22 mouse cellular contexts compared by ENCODE assay signal in genomic region chr13:93853767-93854166, GRCm38 (mm10).
A peak's percentile ranks its signal among the peaks of the same experiment; 100 is the strongest.
DNase-seq lines count a peak whose midpoint lies in the region; ATAC-seq and TF ChIP-seq lines count a peak whose summit lies in the region.
"Had no signal": no experiment of that assay in that cellular context is flagged by ENCODE, and none has a peak within 500 bp of the region (broad histone marks: within the 10 kb centered on the region; RNA-seq: fewer than 3 reads in every experiment).

No protein-coding gene starts in this region.

- dilution Hi-C loops in CH12.LX (cut with MboI; ENCODE audit: extremely low pct_ligation_motif_present, extremely low pct_unique_long_range_greater_than_20kb, low sequenced_read_pairs), result no loop called here

- no peaks in the 10 kb centered on the region for H3K27me3 ChIP-seq in kidney, embryonic 14.5 days (ENCODE audit: control insufficient read depth, insufficient read depth, low read length)
- H3K27me3 ChIP-seq in kidney, embryonic 16.5 days (ENCODE audit: insufficient read depth, low read length), result no peaks in the 10 kb centered on the region
- H3K27me3 ChIP-seq in CH12.LX (replicated peaks), result no peaks in the 10 kb centered on the region
- no peaks in the 10 kb centered on the region for H3K27me3 ChIP-seq in limb, embryonic 10.5 days (ENCODE audit: low read depth, poor library complexity, severe bottlenecking)
- H3K27me3 ChIP-seq: embryonic facial prominence, embryonic 12.5 days; forebrain, embryonic 13.5 days; forebrain, embryonic 15.5 days; Patski had no signal

- in situ Hi-C loops in CH12.LX (cut with MboI; ENCODE audit: low pct_ligation_motif_present, low pct_unique_long_range_greater_than_20kb, low sequenced_read_pairs), result no loop called here

- H3K36me3 ChIP-seq in kidney, embryonic 14.5 days (ENCODE audit: control insufficient read depth, insufficient read depth, low read length), result no peaks in the 10 kb centered on the region
- H3K36me3 ChIP-seq in kidney, embryonic 16.5 days (ENCODE audit: insufficient read depth, low read length), result no peaks in the 10 kb centered on the region
- H3K36me3 ChIP-seq in CH12.LX (replicated peaks in 1 of 2; ENCODE audit: control insufficient read depth in 1 of 2, insufficient read depth in 1 of 2, low read length in 1 of 2), result peaks cover 0 to 2% of the 10 kb centered on the region in 2 experiments
- H3K36me3 ChIP-seq in limb, embryonic 10.5 days, result no peaks in the 10 kb centered on the region
- H3K36me3 ChIP-seq: embryonic facial prominence, embryonic 10.5 days; embryonic facial prominence, embryonic 12.5 days; forebrain, embryonic 15.5 days; G1E had no signal

- no peaks in the 10 kb centered on the region for H3K9me3 ChIP-seq in kidney, embryonic 14.5 days (ENCODE audit: control insufficient read depth, low read length)
- H3K9me3 ChIP-seq in kidney, embryonic 16.5 days (ENCODE audit: low read length), result no peaks in the 10 kb centered on the region
- no peaks in the 10 kb centered on the region for H3K9me3 ChIP-seq in CH12.LX (replicated peaks; ENCODE audit: low read length)
- H3K9me3 ChIP-seq in limb, embryonic 10.5 days (replicated peaks), result no peaks in the 10 kb centered on the region
- H3K9me3 ChIP-seq: embryonic facial prominence, embryonic 10.5 days; embryonic facial prominence, embryonic 12.5 days; forebrain, embryonic 13.5 days; forebrain, embryonic 15.5 days; G1E had no signal

- no peak for TF ChIP-seq RAD21 in CH12.LX (IDR thresholded peaks at IDR 0.05; ENCODE audit: low read depth, low read length)

- no peak overlapping the region for H3K4me3 ChIP-seq in kidney, embryonic 14.5 days (ENCODE audit: low read length)
- H3K4me3 ChIP-seq in kidney, embryonic 16.5 days (ENCODE audit: low read length), result no peak overlapping the region
- no peak overlapping the region for H3K4me3 ChIP-seq in CH12.LX (replicated peaks in 1 of 3; ENCODE audit: low read depth in 2 of 3, low read length in 2 of 3, poor library complexity in 1 of 3)
- H3K4me3 ChIP-seq in limb, embryonic 10.5 days, result no peak overlapping the region
- H3K4me3 ChIP-seq: embryonic facial prominence, embryonic 10.5 days; embryonic facial prominence, embryonic 12.5 days; forebrain, embryonic 13.5 days; forebrain, embryonic 15.5 days had no signal

- TF ChIP-seq CTCF in CH12.LX (conservative IDR thresholded peaks at IDR 0.05 in 1 of 2, IDR thresholded peaks at IDR 0.05 in 1 of 2; ENCODE audit: low read depth in 2 of 2, low read length in 2 of 2), result no peak

- ATAC-seq in kidney, embryonic 14.5 days (ENCODE audit: low FRiP score, low TSS enrichment), result no peak
- peak; percentile 3; the same call in 1 of the 2 replicates for ATAC-seq in kidney, embryonic 16.5 days (ENCODE audit: low FRiP score, low TSS enrichment)
- ATAC-seq: activated CD4-positive, CD25-positive, alpha-beta regulatory T cell, adult 4 months; forebrain, embryonic 13.5 days; forebrain, embryonic 15.5 days; Patski had no signal

- TF ChIP-seq EP300 in CH12.LX (IDR thresholded peaks at IDR 0.05; ENCODE audit: low read length), result peak; percentile 45; the same call in 1 of the 2 replicates

- peak overlapping the region; percentile 64; the same call in 1 of the 2 replicates for H3K27ac ChIP-seq in kidney, embryonic 14.5 days (ENCODE audit: low read depth, low read length)
- peak overlapping the region; percentile 73 for H3K27ac ChIP-seq in kidney, embryonic 16.5 days (ENCODE audit: low read length)
- H3K27ac ChIP-seq in CH12.LX (ENCODE audit: insufficient read depth, low read depth), result peak overlapping the region; percentile 66; the same call in 1 of the 2 replicates
- 0 out of 2 replicates have a peak overlapping the region, but pooled peaks have one; percentile 11 for H3K27ac ChIP-seq in limb, embryonic 10.5 days
- H3K27ac ChIP-seq: embryonic facial prominence, embryonic 10.5 days; embryonic facial prominence, embryonic 12.5 days; forebrain, embryonic 13.5 days; forebrain, embryonic 15.5 days had no signal

- no peaks in the 10 kb centered on the region for H3K79me2 ChIP-seq in CH12.LX (replicated peaks; ENCODE audit: control insufficient read depth, extremely low read depth, insufficient read depth, poor library complexity, severe bottlenecking)

- no peak for TF ChIP-seq POLR2A in CH12.LX (IDR thresholded peaks at IDR 0.05; ENCODE audit: low read depth, low read length)

- H3K4me1 ChIP-seq in kidney, embryonic 14.5 days (ENCODE audit: control insufficient read depth, insufficient read depth, low read length), result peaks cover 58% of the 10 kb centered on the region
- peaks cover 46% of the 10 kb centered on the region for H3K4me1 ChIP-seq in kidney, embryonic 16.5 days (ENCODE audit: insufficient read depth, low read length)
- H3K4me1 ChIP-seq in CH12.LX (ENCODE audit: control insufficient read depth in 1 of 2, insufficient read depth in 2 of 2), result peaks cover 14 to 48% of the 10 kb centered on the region in 2 experiments
- peaks cover 49% of the 10 kb centered on the region for H3K4me1 ChIP-seq in limb, embryonic 10.5 days
- H3K4me1 ChIP-seq: forebrain, embryonic 13.5 days had no signal

- H3K4me2 ChIP-seq in kidney, embryonic 14.5 days (replicated peaks; ENCODE audit: low read depth, low read length), result no peak overlapping the region
- no peak overlapping the region for H3K4me2 ChIP-seq in kidney, embryonic 16.5 days (replicated peaks; ENCODE audit: low read depth, low read length)
- H3K4me2 ChIP-seq in CH12.LX (ENCODE audit: insufficient read depth, low read depth, poor library complexity, severe bottlenecking), result no peak overlapping the region
- H3K4me2 ChIP-seq: embryonic facial prominence, embryonic 12.5 days; forebrain, embryonic 13.5 days; forebrain, embryonic 15.5 days had no signal

- DNase-seq in kidney, postnatal 4 days, result no peak
- no peak for DNase-seq in kidney, adult 9 months
- peak; percentile 75 for DNase-seq in CH12.LX (ENCODE audit: extremely low read depth)
- no peak for DNase-seq in limb, embryonic 10.5 days (ENCODE audit: low spot score)
- no peak for DNase-seq in left cerebral cortex, postnatal 4 days
- DNase-seq: adrenal gland, adult 8-10 months; adrenal gland, postnatal 14 days; adrenal gland, postnatal 36 days; cerebellum, adult 11-12 months; cerebellum, adult 2 months; cerebellum, adult 9-10 months; cerebellum, postnatal 10 days; cerebellum, postnatal 25 days had no signal

- WGBS in kidney, embryonic 14.5 days, result 69% methylated on average over 6 of the region's 6 CpGs
- 63% methylated on average over 6 of the region's 6 CpGs for WGBS in kidney, embryonic 16.5 days
- 91% methylated on average over 6 of the region's 6 CpGs for WGBS in limb, embryonic 10.5 days

- H3K9ac ChIP-seq in kidney, embryonic 14.5 days (ENCODE audit: low read depth, low read length), result no peak overlapping the region
- no peak overlapping the region for H3K9ac ChIP-seq in kidney, embryonic 16.5 days (replicated peaks; ENCODE audit: low read length)
- no peak overlapping the region for H3K9ac ChIP-seq in CH12.LX (ENCODE audit: insufficient read depth, low read depth)
- H3K9ac ChIP-seq: embryonic facial prominence, embryonic 12.5 days; forebrain, embryonic 13.5 days; forebrain, embryonic 15.5 days had no signal

- intact Hi-C loops in left cerebral cortex, postnatal 4 days (cut with DNase I), result no loop called here

TF ChIP-seq in CH12.LX, 34 proteins besides CTCF, POLR2A, EP300 and RAD21:
- peak; percentile 79; the same call in 1 of the 2 replicates for TF ChIP-seq MEF2A (IDR thresholded peaks at IDR 0.05; ENCODE audit: borderline replicate concordance, low read depth, low read length)
- peak; percentile 77 for TF ChIP-seq BHLHE40 (IDR thresholded peaks at IDR 0.05; ENCODE audit: low read depth, low read length)
- no peak for TF ChIP-seq GABPA (IDR thresholded peaks at IDR 0.05; ENCODE audit: insufficient replicate concordance, low read depth, low read length)
- TF ChIP-seq MAFK (IDR thresholded peaks at IDR 0.05; ENCODE audit: insufficient replicate concordance, low read length), result no peak
- TF ChIP-seq SMC3 (IDR thresholded peaks at IDR 0.05; ENCODE audit: low read depth, low read length), result no peak
- TF ChIP-seq MAX (IDR thresholded peaks at IDR 0.05; ENCODE audit: low read length), result 0 out of 2 replicates have a peak, but pooled peaks have one; percentile 41
- 0 out of 2 replicates have a peak, but pooled peaks have one; percentile 27 for TF ChIP-seq TCF12 (IDR thresholded peaks at IDR 0.05; ENCODE audit: low read depth, low read length)
- TF ChIP-seq ZKSCAN1 (IDR thresholded peaks at IDR 0.05; ENCODE audit: borderline replicate concordance, low read depth, low read length), result no peak
- no peak for TF ChIP-seq USF2 (conservative IDR thresholded peaks at IDR 0.05; ENCODE audit: low read depth, low read length)
- TF ChIP-seq UBTF (IDR thresholded peaks at IDR 0.05; ENCODE audit: low read depth, low read length), result no peak
- no peak for TF ChIP-seq ZC3H11A (IDR thresholded peaks at IDR 0.05; ENCODE audit: low read depth, low read length)
- no peak for TF ChIP-seq ZNF384 (IDR thresholded peaks at IDR 0.05; ENCODE audit: low read depth, low read length)
- TF ChIP-seq KAT2A (IDR thresholded peaks at IDR 0.05; ENCODE audit: insufficient replicate concordance, low read length), result no peak
- TF ChIP-seq CHD2 (IDR thresholded peaks at IDR 0.05; ENCODE audit: low read length), result no peak
- no peak for TF ChIP-seq MAZ (IDR thresholded peaks at IDR 0.05; ENCODE audit: low read depth, low read length)
- TF ChIP-seq JUN (IDR thresholded peaks at IDR 0.05; ENCODE audit: insufficient read depth, low read depth, low read length), result no peak
- TF ChIP-seq NELFE (IDR thresholded peaks at IDR 0.05; ENCODE audit: low read depth, low read length), result no peak
- no peak for TF ChIP-seq JUND (conservative IDR thresholded peaks at IDR 0.05; ENCODE audit: low read depth, low read length)
- TF ChIP-seq RCOR1 (conservative IDR thresholded peaks at IDR 0.05; ENCODE audit: low read depth, low read length), result no peak
- no peak for TF ChIP-seq IRF4 (IDR thresholded peaks at IDR 0.05; ENCODE audit: low read depth, low read length)
- TF ChIP-seq MXI1 (IDR thresholded peaks at IDR 0.05; ENCODE audit: low read depth, low read length), result no peak
- TF ChIP-seq SIN3A (IDR thresholded peaks at IDR 0.05; ENCODE audit: low read length), result no peak
- TF ChIP-seq MYC (IDR thresholded peaks at IDR 0.05; ENCODE audit: low read depth, low read length), result peak; percentile 46; the same call in 1 of the 2 replicates
- no peak for TF ChIP-seq TBP (conservative IDR thresholded peaks at IDR 0.05; ENCODE audit: low read depth, low read length)
- no peak for TF ChIP-seq USF1 (IDR thresholded peaks at IDR 0.05; ENCODE audit: low read depth, low read length)
- TF ChIP-seq HCFC1 (IDR thresholded peaks at IDR 0.05; ENCODE audit: low read depth, low read length), result no peak
- TF ChIP-seq E2F4 (IDR thresholded peaks at IDR 0.05; ENCODE audit: insufficient replicate concordance, low read depth, low read length), result no peak
- no peak for TF ChIP-seq ELF1 (IDR thresholded peaks at IDR 0.05; ENCODE audit: low read depth, low read length)
- peak; percentile 63 for TF ChIP-seq ETS1 (conservative IDR thresholded peaks at IDR 0.05; ENCODE audit: low read depth, low read length)

Comparison
In these comparisons a context has a peak if more than half of its experiments do, and no peak if none do; other contexts are left out.
1. H3K27ac ChIP-seq: peak in every context shown above with its lines; median percentile 73 in kidney, embryonic 16.5 days; 66 in CH12.LX; 64 in kidney, embryonic 14.5 days; 11 in limb, embryonic 10.5 days.